Mouse (Mus musculus) MEL (cell line): ENCODE measurements at regions not wholly inside any gene's neighbourhood (a gene's known extent, or its start where the extent isn't known, plus 50 kb on each side); places are given as distances from the start of the nearest gene placed in this dataset.

Source experiments
- DNase-seq: peaks from one replicate; pipeline ENCODE4 v3.0.0; 2011; ENCODE audit warnings: low read depth, low spot score
- H3K27ac ChIP-seq: 2 replicates; pipeline ENCODE4 v1.5.1; 2012; ENCODE audit warnings: low read depth, mild to moderate bottlenecking, control low read depth, low read length, moderate library complexity; ENCODE audit not compliant: control insufficient read depth
- H3K27me3 ChIP-seq, 2 experiments: fragments of 150-350 bp in 1 of 2; sonication (generic) in 1 of 2; 2 replicates each; pipeline ENCODE4 v1.6.1; 2012; ENCODE audit warnings: low read length in 2 of 2, mild to moderate bottlenecking in 2 of 2, improper control_type of control experiment in 1 of 2, moderate library complexity in 1 of 2; ENCODE audit not compliant: insufficient read depth in 2 of 2, control insufficient read depth in 1 of 2
- H3K36me3 ChIP-seq, 2 experiments: 2 replicates each; pipeline ENCODE4 v1.6.1; 2012 to 2014; ENCODE audit warnings: low read length in 2 of 2, improper control_type of control experiment in 1 of 2, inconsistent platforms in 1 of 2, mild to moderate bottlenecking in 1 of 2; ENCODE audit not compliant: insufficient read depth in 2 of 2, control insufficient read depth in 1 of 2
- H3K4me1 ChIP-seq, 2 experiments: fragments of 150-350 bp in 1 of 2; sonication (generic) in 1 of 2; 2 replicates each; pipeline ENCODE4 v1.6.1; 2012; ENCODE audit warnings: low read length in 2 of 2, improper control_type of control experiment in 1 of 2, mild to moderate bottlenecking in 1 of 2; ENCODE audit not compliant: insufficient read depth in 2 of 2, control insufficient read depth in 1 of 2
- H3K4me3 ChIP-seq, 2 experiments: fragments of 150-350 bp in 1 of 2; sonication (generic) in 1 of 2; 2 replicates each; pipeline ENCODE4 v1.5.1; 2012; ENCODE audit warnings: low read depth in 2 of 2, low read length in 2 of 2, mild to moderate bottlenecking in 2 of 2, moderate library complexity in 2 of 2, control low read depth in 1 of 2, improper control_type of control experiment in 1 of 2; ENCODE audit not compliant: control insufficient read depth in 1 of 2, insufficient read depth in 1 of 2
- H3K79me2 ChIP-seq: 2 replicates; pipeline ENCODE4 v1.6.1; 2012; ENCODE audit warnings: mild to moderate bottlenecking, low read length, moderate library complexity; ENCODE audit not compliant: control insufficient read depth, poor library complexity, insufficient read depth
- H3K9ac ChIP-seq: 2 replicates; pipeline ENCODE4 v1.6.1; 2012; ENCODE audit warnings: low read depth, mild to moderate bottlenecking, control low read depth, low read length, moderate library complexity; ENCODE audit not compliant: control insufficient read depth, poor library complexity, severe bottlenecking
- H3K9me3 ChIP-seq: fragments of 150-350 bp; sonication (generic); replicated peaks from 2 replicates; pipeline ENCODE4 v1.6.1; 2012; ENCODE audit warnings: mild to moderate bottlenecking, low read length, improper control_type of control experiment, moderate library complexity; ENCODE audit not compliant: insufficient read depth
- CHD1 ChIP-seq: IDR thresholded peaks from 2 replicates; pipeline ENCODE4 v1.6.1; 2012; ENCODE audit warnings: low read depth, mild to moderate bottlenecking, inconsistent platforms, low read length, improper control_type of control experiment
- GABPA ChIP-seq: IDR thresholded peaks from 2 replicates; pipeline ENCODE4 v1.6.1; 2012; ENCODE audit warnings: low read depth, mild to moderate bottlenecking, inconsistent platforms, low read length, improper control_type of control experiment, moderate library complexity
- HCFC1 ChIP-seq: IDR thresholded peaks from 2 replicates; pipeline ENCODE4 v1.6.1; 2012; ENCODE audit warnings: low read depth, mild to moderate bottlenecking, inconsistent platforms, low read length, improper control_type of control experiment, moderate library complexity
- JUND ChIP-seq: IDR thresholded peaks from 2 replicates; pipeline ENCODE4 v1.6.1; 2011; ENCODE audit warnings: low read depth, mild to moderate bottlenecking, improper control_type of control experiment, low read length
- MEF2A ChIP-seq: IDR thresholded peaks from 2 replicates; pipeline ENCODE4 v1.6.1; 2014; ENCODE audit warnings: low read depth, mild to moderate bottlenecking, inconsistent platforms, low read length, improper control_type of control experiment; ENCODE audit not compliant: poor library complexity, insufficient replicate concordance, severe bottlenecking; ENCODE audit errors: extremely low read depth
- MXI1 ChIP-seq: IDR thresholded peaks from 2 replicates; pipeline ENCODE4 v1.6.1; 2011; ENCODE audit warnings: mild to moderate bottlenecking, low read depth, low read length, improper control_type of control experiment
- MYB ChIP-seq: IDR thresholded peaks from 2 replicates; pipeline ENCODE4 v1.6.1; 2011; ENCODE audit warnings: mild to moderate bottlenecking, low read depth, low read length, improper control_type of control experiment
- MYC ChIP-seq: IDR thresholded peaks from 2 replicates; pipeline ENCODE4 v1.6.1; 2011; ENCODE audit warnings: low read depth, mild to moderate bottlenecking, low read length, improper control_type of control experiment, moderate library complexity
- POLR2A ChIP-seq, 2 experiments: IDR thresholded peaks; 2 replicates each; pipeline ENCODE4 v1.6.1; 2011 to 2012; ENCODE audit warnings: low read length in 2 of 2, mild to moderate bottlenecking in 2 of 2, control low read depth in 1 of 2, improper control_type of control experiment in 1 of 2, low read depth in 1 of 2, moderate library complexity in 1 of 2; ENCODE audit not compliant: control insufficient read depth in 1 of 2, insufficient read depth in 1 of 2, poor library complexity in 1 of 2
- POLR2AphosphoS2 ChIP-seq: IDR thresholded peaks from 2 replicates; pipeline ENCODE4 v1.6.1; 2011; ENCODE audit warnings: low read length, improper control_type of control experiment
- POLR2AphosphoS5 ChIP-seq: IDR thresholded peaks from 2 replicates; pipeline ENCODE4 v1.6.1; 2012; ENCODE audit warnings: low read depth, borderline replicate concordance, mild to moderate bottlenecking, inconsistent platforms, low read length, moderate library complexity, mixed read lengths
- TAL1 ChIP-seq: IDR thresholded peaks from 2 replicates; pipeline ENCODE4 v1.6.1; 2012; ENCODE audit warnings: mild to moderate bottlenecking, inconsistent platforms, low read length, moderate library complexity, mixed read lengths
- TCF12 ChIP-seq: IDR thresholded peaks from 2 replicates; pipeline ENCODE4 v1.6.1; 2014; ENCODE audit warnings: low read depth, mild to moderate bottlenecking, inconsistent platforms, low read length, improper control_type of control experiment, moderate library complexity
- USF1 ChIP-seq: IDR thresholded peaks from 2 replicates; pipeline ENCODE4 v1.6.1; 2014; ENCODE audit warnings: low read depth, mild to moderate bottlenecking, inconsistent platforms, low read length, improper control_type of control experiment, moderate library complexity
- ZC3H11A ChIP-seq: IDR thresholded peaks from 2 replicates; pipeline ENCODE4 v1.6.1; 2012; ENCODE audit warnings: low read depth, mild to moderate bottlenecking, inconsistent platforms, low read length, improper control_type of control experiment
- ZKSCAN1 ChIP-seq: IDR thresholded peaks from 2 replicates; pipeline ENCODE4 v1.6.1; 2012; ENCODE audit warnings: low read depth, mild to moderate bottlenecking, inconsistent platforms, low read length, improper control_type of control experiment, moderate library complexity
- ZMIZ1 ChIP-seq: IDR thresholded peaks from 2 replicates; pipeline ENCODE4 v1.6.1; 2012; ENCODE audit warnings: low read depth, mild to moderate bottlenecking, inconsistent platforms, low read length, improper control_type of control experiment, moderate library complexity
- ZNF384 ChIP-seq: IDR thresholded peaks from 2 replicates; pipeline ENCODE4 v1.6.1; 2012; ENCODE audit warnings: low read depth, mild to moderate bottlenecking, inconsistent platforms, low read length, improper control_type of control experiment

DNA sequence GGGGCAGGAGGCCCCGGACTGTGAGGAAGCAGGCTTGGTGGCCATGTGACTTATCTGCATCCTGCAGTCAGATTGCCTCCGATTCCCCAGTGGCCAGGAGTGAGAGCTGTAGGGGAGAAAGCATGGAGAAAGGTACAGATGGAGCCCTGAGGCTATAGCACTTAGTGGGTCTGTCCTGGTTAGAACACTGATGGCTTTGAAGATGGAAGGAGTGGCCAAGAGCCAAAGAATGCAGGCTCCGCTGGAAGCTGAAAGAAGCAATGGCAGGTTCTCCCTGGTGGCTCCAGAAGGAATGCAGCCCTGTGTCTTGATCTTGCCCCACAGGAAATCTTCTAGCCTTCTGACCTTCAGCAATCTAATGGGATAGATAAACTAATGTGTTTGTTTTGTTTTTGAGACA lies 926.3 kb downstream of the 4930447A16Rik start:
- DNase-seq = no peak
- Histone ChIP-seq H3K79me2 (no peaks in the 10 kb centered on the region), H3K4me1 (no peaks in the 10 kb centered on the region), H3K27me3 (peaks cover 5 to 13% of the 10 kb centered on the region in 2 experiments), H3K36me3 (no peaks in the 10 kb centered on the region), H3K9ac (no peak overlapping the region), H3K4me3 (no peak overlapping the region), H3K27ac (no peak overlapping the region), H3K9me3 (no peaks in the 10 kb centered on the region)
- TF ChIP-seq GABPA (no peak), TCF12 (no peak), TAL1 (no peak), MEF2A (no peak), ZKSCAN1 (no peak), HCFC1 (no peak), MYC (no peak), POLR2A (IDR thresholded peaks at IDR 0.05; ENCODE audit: control insufficient read depth in 1 of 2, insufficient read depth in 1 of 2, low read depth in 1 of 2, low read length in 2 of 2, poor library complexity in 1 of 2) (no peak), ZNF384 (no peak), MXI1 (no peak), POLR2AphosphoS5 (no peak), JUND (no peak), ZMIZ1 (no peak)

DNA sequence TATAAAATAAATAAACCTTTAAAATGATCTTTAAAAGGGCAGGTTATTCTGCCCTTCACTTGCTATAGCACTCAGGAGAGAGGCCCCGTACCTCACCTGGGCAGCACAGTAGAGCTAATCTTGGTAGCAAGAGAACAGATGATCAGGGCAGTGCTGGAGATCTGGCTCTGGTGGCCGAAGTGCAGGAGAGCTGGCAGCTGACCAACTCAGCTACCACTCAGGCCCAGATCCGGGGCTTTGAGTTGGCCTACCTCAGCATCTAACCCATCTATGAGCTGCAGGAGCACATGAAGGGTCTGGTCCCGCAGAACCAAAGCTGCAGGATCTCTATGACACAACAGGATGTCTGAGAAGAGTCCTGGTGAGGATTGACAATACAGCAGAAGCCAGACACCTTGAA lies 928.0 kb downstream of the 4930447A16Rik start:
- H3K9me3 ChIP-seq = no peaks in the 10 kb centered on the region
- no peak for TF ChIP-seq CHD1
- TF ChIP-seq USF1 = no peak
- TF ChIP-seq MYB = no peak
- TF ChIP-seq ZC3H11A = no peak
- TF ChIP-seq POLR2AphosphoS2 = no peak
- no peak for TF ChIP-seq GABPA
- TF ChIP-seq MXI1 = no peak
- no peak overlapping the region for H3K4me3 ChIP-seq
- H3K36me3 ChIP-seq = no peaks in the 10 kb centered on the region
- no peak overlapping the region for H3K9ac ChIP-seq
- no peak for DNase-seq
- no peak overlapping the region for H3K27ac ChIP-seq
- no peaks in the 10 kb centered on the region for H3K79me2 ChIP-seq
- H3K4me1 ChIP-seq = no peaks in the 10 kb centered on the region
- peaks cover 5 to 15% of the 10 kb centered on the region in 2 experiments for H3K27me3 ChIP-seq
